Mouse (Mus musculus) kidney, postnatal 14 days (tissue): ENCODE measurements around the gene Ctnnd2.

Experiments used
- DNase-seq: peaks from one replicate; pipeline ENCODE4 v3.0.0; 2022; ENCODE audit warnings: mixed read lengths

Ctnnd2 gene

GRCm38 (mm10) chr15:31006050-31006824 lies 833.8 kb downstream of the Ctnnd2 start:
- DNase-seq = no peak

- no peak for DNase-seq
Observed at GRCm38 (mm10) chr15:31006825-31007157, 834.4 kb downstream of the Ctnnd2 start.

GRCm38 (mm10) chr15:31008594-31008993 lies 836.2 kb downstream of the Ctnnd2 start:
- DNase-seq = no peak

GRCm38 (mm10) chr15:31020769-31021168 lies 848.4 kb downstream of the Ctnnd2 start:
- DNase-seq = no peak

- no peak for DNase-seq
Observed at GRCm38 (mm10) chr15:31022012-31022411, 849.6 kb downstream of the Ctnnd2 start.

GRCm38 (mm10) chr15:31022497-31022896 lies 850.1 kb downstream of the Ctnnd2 start:
- DNase-seq = no peak

- no peak for DNase-seq
Observed at GRCm38 (mm10) chr15:31023766-31024165, 851.4 kb downstream of the Ctnnd2 start.

GRCm38 (mm10) chr15:31027448-31028230 lies 855.2 kb downstream of the Ctnnd2 start:
- no peak for DNase-seq

- DNase-seq = no peak
Observed at GRCm38 (mm10) chr15:31044983-31045382, 872.6 kb downstream of the Ctnnd2 start.

GRCm38 (mm10) chr15:31051496-31051895 lies 879.1 kb downstream of the Ctnnd2 start:
- no peak for DNase-seq

- DNase-seq = no peak
Observed at GRCm38 (mm10) chr15:31056145-31056544, 883.8 kb downstream of the Ctnnd2 start.

- DNase-seq = no peak
Observed at GRCm38 (mm10) chr15:31058315-31058714, 885.9 kb downstream of the Ctnnd2 start.

GRCm38 (mm10) chr15:31063734-31064133 lies 891.3 kb downstream of the Ctnnd2 start:
- no peak for DNase-seq

GRCm38 (mm10) chr15:31068127-31068526 lies 895.7 kb downstream of the Ctnnd2 start:
- no peak for DNase-seq

GRCm38 (mm10) chr15:31070311-31070710 lies 897.9 kb downstream of the Ctnnd2 start:
- no peak for DNase-seq
